Mouse (Mus musculus) neutrophil, adult 59 days (primary cell): Measurements from ENCODE around the gene Tceal5. TPM values are rescaled to one million over a fixed set of nuclear protein-coding genes. Genes with fewer than 3 reads are reported as not detected.

Experiments used
- total RNA-seq, 2 experiments: library from RNA; stranded (reverse); gene quantifications; 1 replicate in 1 of 2; 2 replicates in 1 of 2; pipeline ENCODE4 v1.2.4; 2023

The Tceal5 gene
- total RNA-seq, result not detected

DNA sequence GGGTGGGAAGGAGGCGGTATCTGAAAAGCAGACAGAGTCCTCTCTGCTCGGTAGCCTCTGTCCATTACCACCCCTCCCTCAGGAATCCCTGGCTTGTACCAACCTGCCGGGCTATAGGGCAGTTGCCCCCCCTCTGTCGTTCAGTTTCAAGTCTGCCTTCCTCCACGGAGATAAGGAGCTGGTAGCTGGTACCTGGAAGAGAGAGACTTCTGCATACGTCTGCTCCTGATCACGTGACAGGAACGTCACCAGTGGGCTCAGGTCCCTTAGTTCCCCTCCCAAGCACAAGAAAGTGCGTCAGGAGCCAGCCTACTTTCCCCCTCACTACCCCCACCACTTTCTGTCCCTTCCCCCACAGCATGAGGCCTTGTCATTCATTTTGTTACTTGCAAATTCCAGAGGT lies at the start of gene Tceal5:
Gene Tceal5, minus strand, starts transcription at position 213 of the 403 bp plus-strand sequence.

DNA sequence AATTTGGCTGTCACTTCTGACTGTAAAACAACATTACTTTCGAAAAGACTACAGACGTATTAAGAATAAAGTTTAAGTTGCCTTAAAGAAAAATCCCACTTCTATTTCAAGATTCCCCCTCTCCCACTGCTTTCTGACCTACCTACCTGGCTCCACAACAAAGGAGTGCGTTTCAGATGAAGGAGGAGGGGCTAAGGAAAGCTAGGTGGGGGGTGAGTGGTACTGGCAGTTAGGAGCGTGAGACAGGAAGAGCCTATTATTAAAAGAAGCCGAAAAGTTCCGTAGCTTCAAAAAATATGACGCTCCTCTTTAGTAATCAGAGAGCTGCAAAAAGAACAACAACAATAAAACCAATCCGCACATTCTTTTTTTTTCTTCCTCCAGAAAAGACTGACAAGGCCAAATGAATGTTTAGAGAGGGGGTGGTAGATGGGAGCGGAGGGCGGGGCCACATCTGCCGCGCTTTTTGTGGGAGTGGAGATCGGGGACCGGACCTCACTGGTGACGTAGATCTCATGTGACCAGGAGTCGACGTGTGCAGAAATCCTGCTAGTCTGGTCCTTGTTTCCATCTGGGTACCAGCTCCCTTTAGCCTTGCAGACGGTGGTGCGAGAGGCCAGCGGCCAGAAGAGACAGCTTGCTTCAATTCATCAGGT lies 41.0 kb upstream of the Tceal5 start, which contains the start of gene Tceal9:
Gene Tceal9, plus strand, starts transcription at position 506 of the 656 bp plus-strand sequence.

DNA sequence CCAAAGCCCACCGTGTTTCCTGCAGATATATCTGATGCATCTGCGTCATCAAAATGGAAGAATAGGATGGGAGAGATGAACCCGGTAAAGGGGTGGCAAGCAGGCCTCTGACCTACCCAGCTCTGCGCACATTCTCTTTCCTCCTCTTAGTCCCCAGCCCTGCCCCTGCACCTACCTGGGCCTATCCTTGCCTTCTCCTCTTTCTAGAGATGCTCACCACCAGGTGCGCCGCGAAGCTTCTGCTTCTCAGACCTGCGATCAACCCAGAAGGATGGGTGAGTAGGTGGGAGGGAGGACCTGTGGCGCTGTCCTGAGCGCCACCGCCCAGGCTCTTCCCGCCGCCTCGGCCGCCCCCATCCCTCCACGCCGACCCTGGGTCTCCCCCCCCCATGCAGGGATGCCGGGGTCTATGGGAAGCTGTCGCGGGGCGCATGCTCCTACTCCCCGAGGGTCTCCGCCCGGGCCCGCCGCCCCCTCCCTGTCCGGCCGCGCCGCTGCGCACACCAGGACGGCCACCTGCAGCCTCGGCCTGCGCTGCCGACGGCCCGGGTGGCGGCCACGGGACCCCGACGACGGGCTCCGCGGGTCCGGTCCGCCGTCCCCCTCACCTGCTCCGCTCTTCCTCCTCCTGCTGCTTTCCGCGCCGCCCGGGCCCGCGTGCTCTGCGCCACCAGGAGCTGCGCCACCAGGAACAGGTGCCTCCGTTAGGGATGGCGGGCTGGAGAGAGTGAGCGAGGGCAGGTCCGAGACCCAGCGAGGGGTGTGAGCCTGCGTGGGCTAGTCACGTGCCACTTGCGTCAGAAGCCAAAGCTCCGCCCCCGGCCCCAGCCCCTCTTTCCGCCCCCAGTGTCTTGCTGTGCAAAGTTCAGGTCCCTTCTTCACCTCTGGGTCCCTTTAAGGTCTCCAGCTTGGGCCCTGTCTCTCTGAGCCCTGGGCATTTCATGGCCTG lies 11.3 kb upstream of the Tceal5 start, which contains the start of the genes Tceal7 and Bex1:
Gene Tceal7, plus strand, starts transcription at position 51 of the 949 bp plus-strand sequence.
Gene Bex1, minus strand, starts transcription at position 785 of the 949 bp plus-strand sequence.

DNA sequence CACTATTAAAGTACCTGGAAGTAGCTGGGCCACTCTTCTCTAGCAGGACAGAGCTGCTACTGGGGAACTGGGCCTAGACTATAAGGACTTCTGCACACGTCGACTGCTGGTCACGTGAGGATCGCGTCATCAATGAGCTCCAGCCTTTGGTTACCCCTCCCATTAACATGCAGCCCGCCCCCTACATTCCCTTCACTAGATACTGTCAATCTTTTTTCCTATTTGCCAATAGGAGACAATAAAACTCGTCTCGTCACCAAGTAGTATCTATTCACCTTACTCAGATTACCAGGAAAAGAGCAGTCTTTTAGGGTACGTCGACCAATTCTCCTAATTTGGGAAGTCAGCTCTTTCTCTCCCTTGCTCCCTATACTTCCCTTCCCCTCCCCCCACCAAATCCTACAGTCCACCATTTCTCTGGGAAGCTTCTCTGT lies 31.5 kb downstream of the Tceal5 start, which contains the start of gene Tceal8:
Gene Tceal8, minus strand, starts transcription at position 225 of the 434 bp plus-strand sequence.

Other genes with a start within 250 kb of the Tceal5 start
- gene Arxes2, start 210.1 kb downstream of the Tceal5 start, total RNA-seq, result not detected
- gene Arxes1, start 170.5 kb downstream of the Tceal5 start, total RNA-seq, result not detected
- gene Bex2, start 135.6 kb downstream of the Tceal5 start, total RNA-seq, result not detected
- gene Nxf3, start 118.6 kb downstream of the Tceal5 start, total RNA-seq, result not detected
- under 1 TPM; 0.86 to 1.00 TPM for gene Bex4, start 64.9 kb downstream of the Tceal5 start, total RNA-seq
- 1 to 10 TPM; 7.6 to 8.7 TPM for gene Tceal8, start 31.5 kb downstream of the Tceal5 start, total RNA-seq
- not detected for gene Tceal7, start 10.9 kb upstream of the Tceal5 start, total RNA-seq
- gene Bex1, start 11.6 kb upstream of the Tceal5 start, total RNA-seq, result under 1 TPM in 1 of 2 experiments, not detected in 1; 0.97 TPM
- 10 to 100 TPM; 25.4 to 27.6 TPM for gene Tceal9, start 41.2 kb upstream of the Tceal5 start, total RNA-seq
- gene Bex3, start 66.4 kb upstream of the Tceal5 start, total RNA-seq, result 10 to 100 TPM; 29.0 to 33.0 TPM